Mouse (Mus musculus) embryo, embryonic 10.5 days (tissue): ENCODE measurements around the gene Ttc5.
"Not testable (repeated sequence)": the region's sequence is repeated elsewhere in the genome, so short reads cannot be mapped to it uniquely, and the experiment has no call there.

Source experiments
- DNase-seq: peaks from one replicate; pipeline ENCODE4 v3.0.0-alpha.2; 2015; ENCODE audit warnings: low spot score

Ttc5 gene

DNA sequence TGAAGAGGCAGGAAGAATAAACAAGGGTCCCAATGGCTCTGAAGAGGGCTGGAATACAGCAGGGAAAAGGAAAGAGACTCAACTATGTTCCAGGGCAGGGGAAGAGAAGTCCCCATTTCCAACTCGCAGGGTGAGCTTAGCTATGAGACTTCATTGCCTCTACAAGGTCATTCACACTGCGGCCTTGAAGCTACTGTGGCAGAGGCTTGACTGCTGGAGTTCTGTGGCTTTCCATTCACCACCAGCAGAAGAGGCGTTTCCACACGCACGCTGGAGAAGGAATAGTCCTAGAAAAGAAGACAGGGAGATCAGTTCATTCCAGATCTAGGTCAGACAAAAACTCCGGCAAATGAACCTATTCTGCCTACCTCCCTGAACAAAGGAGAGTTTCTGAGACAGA lies 19.6 kb downstream of the Ttc5 start:
- DNase-seq = no peak

DNA sequence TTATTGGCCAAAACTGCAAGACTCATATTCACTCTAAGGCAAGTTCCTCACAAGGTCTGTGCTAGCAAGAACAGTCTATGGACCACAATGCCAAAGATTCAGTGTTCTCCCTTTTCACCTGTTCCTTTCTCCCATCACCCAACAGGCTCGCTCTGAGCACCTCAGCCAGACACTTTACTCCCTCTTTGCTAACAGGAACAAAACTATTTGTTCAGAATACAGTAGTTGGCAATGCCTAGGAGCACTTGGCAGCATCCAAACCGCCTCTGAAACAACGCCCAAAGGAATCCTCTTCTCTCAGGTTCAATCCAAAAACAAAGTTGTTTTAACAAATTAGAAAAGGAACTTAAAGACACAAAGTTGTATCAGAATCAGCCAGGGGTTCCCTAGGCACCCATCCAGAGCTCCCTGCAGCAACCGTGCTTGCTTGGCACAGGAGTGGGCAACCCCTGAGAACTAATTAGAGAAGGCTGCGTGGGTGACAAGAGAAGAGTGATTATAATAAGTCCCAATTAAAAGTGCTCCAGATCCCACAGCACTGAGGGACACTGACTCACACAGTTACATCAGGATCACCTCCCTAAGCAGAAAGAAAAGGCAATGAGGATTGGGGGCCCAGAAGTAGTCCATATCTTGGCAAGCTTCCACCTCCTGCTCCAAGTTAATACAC lies 26.8 kb downstream of the Ttc5 start:
- no peak for DNase-seq

DNA sequence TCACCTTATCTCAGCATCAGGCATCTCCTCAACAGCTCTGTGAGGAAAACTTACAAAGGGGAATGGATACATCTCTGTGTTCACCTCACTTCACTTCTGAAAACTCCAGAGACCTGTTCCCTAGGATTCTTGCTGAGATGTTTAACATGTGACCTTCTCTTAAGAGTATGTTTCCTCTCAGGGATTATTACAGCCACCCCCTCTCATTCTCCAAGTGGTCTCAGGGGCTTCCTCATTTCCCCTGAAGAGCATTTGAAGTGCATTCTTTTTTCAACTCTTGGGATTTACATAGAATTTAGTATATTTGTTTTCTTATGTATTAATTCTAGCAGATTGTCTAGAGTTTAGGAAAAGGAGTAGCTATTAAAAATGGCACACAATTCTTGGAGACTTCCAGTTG lies 40.3 kb downstream of the Ttc5 start, which contains the start of gene Olfr749:
Olfr749 (minus strand) TSS at position 101 of the 400 bp plus-strand sequence.
- no peak for DNase-seq

DNA sequence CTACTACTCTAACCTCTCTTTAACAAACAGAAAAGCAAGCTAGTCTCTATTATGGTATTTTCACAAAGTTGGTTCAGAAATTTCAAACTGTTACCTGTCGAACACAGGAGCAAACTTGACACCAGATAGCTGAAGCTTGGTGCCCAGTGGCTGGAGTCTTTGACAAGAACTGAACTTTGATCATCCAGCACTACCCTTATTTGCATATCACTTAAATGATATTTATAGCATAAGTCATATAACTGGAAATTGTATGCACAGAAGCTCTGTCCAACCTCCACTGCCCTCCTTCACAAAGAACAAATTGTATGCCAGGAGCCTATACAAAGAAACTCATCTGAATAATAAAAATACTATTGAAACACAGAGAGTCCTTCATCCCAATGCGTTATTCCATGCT lies 43.7 kb downstream of the Ttc5 start:
- no peak for DNase-seq

DNA sequence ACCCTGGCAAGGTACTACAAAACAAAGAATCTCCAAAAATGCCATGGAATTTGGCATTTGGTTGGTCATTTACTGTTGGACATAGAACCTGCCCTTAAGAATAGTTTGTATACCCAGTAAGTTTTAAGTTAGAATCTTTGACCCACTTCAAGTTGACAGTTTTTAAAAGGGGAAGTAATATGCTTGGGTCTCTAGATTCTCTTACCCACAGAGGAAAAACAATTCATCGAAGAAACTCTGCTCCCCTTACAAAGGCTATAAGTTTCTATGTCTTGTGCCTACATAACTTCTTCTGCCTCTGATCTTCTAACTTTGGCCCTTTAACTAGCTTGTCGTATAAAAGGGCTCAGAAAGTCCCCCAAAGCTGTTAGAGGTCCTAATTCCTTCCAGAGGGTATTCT lies 45.0 kb downstream of the Ttc5 start:
- DNase-seq = no peak

DNA sequence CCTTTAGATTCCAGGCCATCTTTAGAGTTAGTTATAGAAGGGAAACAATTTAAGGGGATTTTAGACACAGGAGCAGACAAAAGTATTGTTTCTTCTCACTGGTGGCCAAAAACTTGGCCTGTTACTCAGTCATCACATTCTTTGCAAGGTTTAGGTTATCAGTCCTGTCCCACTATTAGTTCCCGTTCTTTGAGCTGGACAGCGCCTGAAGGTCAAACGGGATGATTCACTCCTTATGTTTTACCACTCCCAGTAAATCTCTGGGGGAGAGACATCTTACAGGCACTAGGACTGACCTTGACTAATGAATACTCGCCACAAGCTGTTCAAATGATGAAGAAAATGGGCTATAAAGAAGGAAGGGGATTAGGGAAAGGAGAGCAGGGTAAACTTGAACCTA lies 62.9 kb downstream of the Ttc5 start:
- not testable (repeated sequence) for DNase-seq

DNA sequence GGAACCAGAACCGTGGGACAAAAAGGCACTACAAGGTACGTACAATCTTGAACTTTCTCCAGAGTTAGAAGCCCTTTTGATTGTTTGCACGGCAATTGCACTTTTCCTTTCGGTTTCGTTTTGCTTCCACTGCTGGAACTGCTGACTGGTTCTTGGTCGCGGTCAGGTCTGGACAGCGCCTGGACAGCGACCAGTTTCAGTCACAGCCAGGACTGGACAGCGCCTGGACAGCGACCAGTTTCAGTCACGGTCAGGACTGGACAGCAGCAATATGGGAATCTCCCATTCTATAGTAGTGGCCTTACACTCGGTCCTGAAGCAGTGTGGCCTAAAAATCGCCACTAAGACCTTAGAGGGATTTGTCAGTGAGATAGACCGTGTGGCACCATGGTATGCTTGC lies 65.4 kb downstream of the Ttc5 start:
- DNase-seq = not testable (repeated sequence)
